Mouse (Mus musculus) bone marrow, adult 2 months (tissue): ENCODE results near the gene Slc30a2. TPM values are rescaled to one million over a fixed set of nuclear protein-coding genes. Genes with fewer than 3 reads are reported as not detected.

Experiments
- H3K27ac ChIP-seq: fragments of 200-500 bp; 2 replicates; pipeline ENCODE4 v1.5.1; 2012; ENCODE audit warnings: low read depth, mild to moderate bottlenecking, control low read depth, inconsistent platforms, low read length; ENCODE audit not compliant: control insufficient read depth, poor library complexity, insufficient read depth
- H3K4me1 ChIP-seq: fragments of 200-500 bp; 2 replicates; pipeline ENCODE4 v1.6.1; 2011; ENCODE audit warnings: low read length; ENCODE audit not compliant: control insufficient read depth, insufficient read depth
- H3K4me3 ChIP-seq: fragments of 200-500 bp; replicated peaks from 2 replicates; pipeline ENCODE3; 2011; ENCODE audit warnings: mild to moderate bottlenecking, low read depth, low read length, control low read depth; ENCODE audit not compliant: control insufficient read depth
- CTCF ChIP-seq: fragments of 200-500 bp; IDR thresholded peaks from 2 replicates; pipeline ENCODE4 v1.5.1; 2011; ENCODE audit warnings: low read length, control low read depth; ENCODE audit not compliant: control insufficient read depth, insufficient read depth
- POLR2A ChIP-seq: fragments of 200-500 bp; IDR thresholded peaks from 2 replicates; pipeline ENCODE4 v1.6.1; 2011; ENCODE audit warnings: low read depth, mild to moderate bottlenecking, control low read depth, low read length, borderline replicate concordance; ENCODE audit not compliant: control insufficient read depth
- WGBS: fragments of 180-500 bp; shearing (Covaris S2); methylation state at CpG from one replicate; pipeline ENCODE4 v1.1.7; 2018; 5-methylcytosine and 5-hydroxymethylcytosine counted together
- polyA plus RNA-seq: library from polyadenylated mRNA; stranded (reverse); fragments of >200 nt; gene quantifications from 2 replicates; pipeline ENCODE4 v1.2.4, GENCODE M21; 2011; ENCODE audit warnings: low replicate concordance; ENCODE audit not compliant: missing spikeins, insufficient read depth, insufficient read length

The Slc30a2 gene
- polyA plus RNA-seq, 1 experiment, result 4.0 TPM

DNA sequence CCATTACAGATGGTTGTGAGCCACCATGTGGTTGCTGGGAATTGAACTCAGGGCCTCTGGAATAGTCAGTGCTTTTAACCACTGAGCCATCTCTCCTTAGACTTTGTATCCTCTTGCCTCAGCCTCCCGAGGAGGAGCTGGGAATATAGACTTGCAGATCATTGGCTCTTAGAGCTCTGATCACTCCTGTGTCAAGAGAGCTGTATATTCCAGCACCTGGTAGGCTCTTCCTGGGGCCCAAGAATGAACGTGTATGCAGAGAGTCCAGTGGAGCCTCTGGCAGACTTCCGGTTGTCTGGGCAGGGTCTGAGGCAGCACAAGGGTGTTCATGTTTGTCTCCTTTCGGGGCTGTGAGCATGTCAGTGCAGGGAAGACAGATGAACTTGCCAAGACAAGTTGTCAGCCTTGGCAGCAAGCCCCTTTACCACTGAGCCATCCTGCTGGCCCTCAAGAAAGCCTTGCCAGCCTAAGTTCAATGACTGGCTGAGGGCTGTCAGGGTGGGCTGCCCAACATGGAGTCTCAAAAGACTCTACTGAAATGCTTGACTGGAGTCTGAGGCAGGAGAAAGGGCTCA is 28.8 kb upstream of the Slc30a2 start:
- TF ChIP-seq POLR2A, result no peak
- no peak for TF ChIP-seq CTCF
- no peak overlapping the region for H3K27ac ChIP-seq
- 76% methylated on average over 4 of the region's 4 CpGs for WGBS
- H3K4me1 ChIP-seq, result no peaks in the 10 kb centered on the region; the same call in 1 of the 2 replicates
- H3K4me3 ChIP-seq, result no peak overlapping the region

DNA sequence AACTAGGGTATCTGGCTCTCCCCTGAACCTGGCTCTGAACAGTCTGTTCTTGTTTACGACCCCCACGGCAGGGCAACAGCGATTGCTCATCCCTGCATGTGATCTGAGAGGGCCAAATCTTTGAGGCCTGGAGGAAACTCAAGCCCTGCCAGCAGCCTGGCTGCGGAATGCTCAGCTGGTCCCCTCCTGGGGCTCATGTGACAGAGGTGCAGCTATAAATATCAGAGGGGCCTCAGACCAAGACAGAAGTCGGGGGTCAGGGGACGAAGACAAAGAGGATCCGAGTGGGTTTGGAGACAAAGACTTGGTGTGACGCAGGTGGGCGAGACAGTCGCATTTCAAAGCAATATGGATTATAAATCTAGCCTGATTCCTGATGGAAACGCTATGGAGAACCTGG is 28.1 kb upstream of the Slc30a2 start, which contains the start of gene Trim63:
Gene Trim63, plus strand, starts transcription at position 245 of the 400 bp plus-strand sequence.
- Histone ChIP-seq H3K4me1 (no peaks in the 10 kb centered on the region; the same call in 1 of the 2 replicates), H3K4me3 (no peak within 1 kb of the TSS), H3K27ac (no peak within 1 kb of the TSS)
- no peak for TF ChIP-seq POLR2A
- no peak for TF ChIP-seq CTCF
- 64% methylated on average over 11 of the region's 11 CpGs for WGBS

DNA sequence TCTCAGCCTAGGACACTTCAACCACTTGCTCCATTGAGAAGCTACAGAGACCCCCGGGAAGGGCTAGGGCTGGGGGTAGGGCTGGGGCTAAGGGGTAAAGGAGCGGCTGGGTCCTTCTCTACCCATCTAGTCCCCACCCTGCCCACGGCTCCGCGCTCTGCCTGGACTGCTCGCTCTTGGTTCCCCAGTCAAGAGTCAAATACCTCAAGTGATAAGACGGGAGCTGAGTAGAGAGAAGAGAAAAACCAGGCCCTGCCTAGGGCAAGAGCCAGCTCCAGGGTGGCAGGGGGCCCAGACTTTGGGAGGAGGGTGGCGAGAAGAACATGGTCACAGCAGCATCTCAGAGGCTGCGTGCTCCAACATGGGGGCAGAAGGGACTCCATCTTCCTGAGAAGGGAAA is 27.5 kb upstream of the Slc30a2 start:
- H3K4me3 ChIP-seq, result no peak overlapping the region
- H3K27ac ChIP-seq, result no peak overlapping the region
- WGBS, result 85% methylated on average over 9 of the region's 9 CpGs
- no peaks in the 10 kb centered on the region; the same call in 1 of the 2 replicates for H3K4me1 ChIP-seq
- TF ChIP-seq CTCF (no peak), POLR2A (no peak)

DNA sequence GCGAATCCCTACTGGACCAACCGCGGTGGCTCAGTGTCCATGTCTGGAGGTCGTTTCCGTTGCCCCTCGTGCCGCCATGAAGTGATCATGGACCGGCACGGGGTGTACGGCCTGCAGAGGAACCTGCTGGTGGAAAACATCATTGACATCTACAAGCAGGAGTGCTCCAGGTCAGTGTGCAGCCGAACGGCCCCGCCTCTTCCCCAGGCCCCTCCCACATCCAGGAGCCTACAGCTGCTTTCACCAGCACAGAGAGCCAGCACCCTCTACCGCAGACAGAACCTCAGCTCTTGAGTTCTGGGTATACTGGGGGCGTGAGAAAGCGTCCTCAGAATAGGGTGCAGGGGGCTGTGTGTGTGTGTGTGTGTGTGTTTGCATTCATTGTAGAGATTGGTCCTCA is 26.6 kb upstream of the Slc30a2 start:
- no peak for TF ChIP-seq POLR2A
- TF ChIP-seq CTCF, result no peak
- 46% methylated on average over 16 of the region's 16 CpGs for WGBS

DNA sequence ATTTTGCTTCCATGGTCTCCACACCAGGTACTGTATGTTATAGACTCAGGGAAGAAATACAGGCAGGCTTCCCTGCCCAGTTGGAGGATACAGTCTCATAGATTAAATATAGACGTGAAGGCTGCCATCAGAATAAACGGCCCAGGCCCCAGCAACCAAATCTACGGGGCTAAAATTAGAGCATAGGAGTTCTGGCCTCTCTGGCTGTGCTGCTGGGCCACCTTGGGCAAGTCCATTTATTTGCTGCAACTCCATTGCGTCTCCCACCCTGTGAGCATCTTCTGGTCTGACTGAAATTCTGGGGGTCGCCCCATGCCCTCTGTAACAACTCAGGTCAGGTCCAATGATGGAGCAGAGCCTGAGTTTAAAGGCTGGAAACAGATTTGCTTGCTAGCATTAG is 23.9 kb upstream of the Slc30a2 start:
- TF ChIP-seq POLR2A, result no peak
- Histone ChIP-seq H3K27ac (no peak overlapping the region), H3K4me3 (no peak overlapping the region), H3K4me1 (no peaks in the 10 kb centered on the region)
- 84% methylated on average over 5 of the region's 5 CpGs for WGBS

More for the DNA sequence above, 26.6 kb upstream of the Slc30a2 start:
- no peak overlapping the region for H3K27ac ChIP-seq
- no peak overlapping the region for H3K4me3 ChIP-seq
- H3K4me1 ChIP-seq, result no peaks in the 10 kb centered on the region; the same call in 1 of the 2 replicates

DNA sequence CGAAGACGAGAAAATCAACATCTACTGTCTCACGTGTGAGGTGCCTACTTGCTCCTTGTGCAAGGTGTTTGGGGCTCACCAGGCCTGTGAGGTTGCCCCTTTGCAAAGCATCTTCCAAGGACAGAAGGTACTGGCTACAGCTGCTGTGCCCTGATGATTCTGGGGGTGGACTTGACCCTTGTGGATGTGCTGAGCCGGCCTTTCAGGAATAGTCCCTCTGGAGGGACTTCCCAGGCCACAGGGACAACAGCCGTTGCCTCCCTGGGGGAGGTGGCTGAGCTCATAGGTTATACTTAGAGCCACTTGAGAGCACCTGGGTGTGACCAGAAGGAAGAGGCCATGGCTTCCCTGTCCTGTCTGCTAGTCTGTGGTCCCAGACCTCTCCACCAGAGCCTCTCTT is 23.3 kb upstream of the Slc30a2 start:
- no peak for TF ChIP-seq CTCF
- no peak for TF ChIP-seq POLR2A
- no peak overlapping the region for H3K27ac ChIP-seq
- no peaks in the 10 kb centered on the region for H3K4me1 ChIP-seq
- H3K4me3 ChIP-seq, result no peak overlapping the region
- 89% methylated on average over 5 of the region's 5 CpGs for WGBS

DNA sequence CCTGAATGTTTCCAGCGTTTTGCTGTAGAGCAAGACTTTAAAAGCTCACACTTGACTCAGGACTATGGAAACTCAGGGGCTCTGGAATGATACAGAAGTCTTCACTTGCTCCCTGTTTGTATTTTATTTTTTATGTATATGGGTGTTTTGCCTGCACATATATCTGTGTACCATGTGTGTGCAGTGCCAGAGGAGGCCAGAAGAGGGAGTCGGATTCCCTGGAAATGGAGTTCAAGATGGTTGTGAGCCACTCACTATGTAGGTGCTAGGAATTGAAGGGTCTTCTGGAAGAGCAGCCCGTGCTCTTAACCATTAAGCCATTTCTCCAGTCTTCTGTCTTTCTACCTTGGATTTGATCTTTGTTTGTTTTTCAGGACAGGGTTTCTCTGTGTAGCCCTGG is 21.5 kb upstream of the Slc30a2 start:
- whole genome bisulfite sequencing, result 56% methylated on average over 3 of the region's 3 CpGs
- Histone ChIP-seq H3K4me3 (no peak overlapping the region), H3K27ac (no peak overlapping the region), H3K4me1 (no peaks in the 10 kb centered on the region)
- TF ChIP-seq CTCF, result no peak
- TF ChIP-seq POLR2A, result no peak

DNA sequence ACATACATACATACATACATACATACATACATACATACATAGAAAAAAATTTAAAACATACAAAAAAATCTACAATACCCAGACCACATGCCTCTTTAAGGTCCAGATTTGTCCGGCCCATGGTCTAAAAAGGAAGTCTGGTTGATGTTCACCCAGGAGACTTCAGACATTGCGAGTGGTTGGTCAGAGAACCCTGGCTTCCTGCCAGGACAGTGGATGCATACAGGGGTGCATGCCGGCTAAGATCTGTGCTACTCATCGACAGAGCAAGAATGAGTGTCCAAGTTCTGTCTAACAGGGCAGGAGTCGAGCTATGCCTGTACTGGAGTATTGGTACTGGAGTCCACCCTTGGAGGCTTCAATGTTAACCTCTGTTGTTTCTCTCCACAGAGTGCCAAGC is 18.3 kb upstream of the Slc30a2 start:
- WGBS, result 34% methylated on average over 5 of the region's 5 CpGs
- TF ChIP-seq CTCF, result no peak
- no peak for TF ChIP-seq POLR2A
- Histone ChIP-seq H3K4me1 (no peaks in the 10 kb centered on the region), H3K4me3 (no peak overlapping the region), H3K27ac (no peak overlapping the region)
